Mouse (Mus musculus) kidney, postnatal 0 days (tissue): ENCODE measurements at regions not wholly inside any gene's neighbourhood (a gene's known extent, or its start where the extent isn't known, plus 50 kb on each side); places are given as distances from the start of the nearest gene placed in this dataset.

Experiments used
- ATAC-seq: fragments of 200-750 bp; cut with Nextera tagmentation; replicated peaks from 2 replicates; pipeline ENCODE4 v1.8.0; 2017; ENCODE audit warnings: low read depth, moderate number of reproducible peaks, moderate TSS enrichment, moderate library complexity; ENCODE audit not compliant: low FRiP score
- DNase-seq: peaks from one replicate; pipeline ENCODE4 v3.0.0-alpha.2; 2016; ENCODE audit warnings: low spot score
- H3K27ac ChIP-seq: fragments of 300-500 bp; sonication (generic); 2 replicates; pipeline ENCODE4 v1.5.1; 2014; ENCODE audit warnings: mild to moderate bottlenecking
- H3K27me3 ChIP-seq: fragments of 300-500 bp; sonication (generic); 2 replicates; pipeline ENCODE4 v1.6.1; 2014; ENCODE audit warnings: low read length, mixed read lengths; ENCODE audit not compliant: insufficient read depth
- H3K36me3 ChIP-seq: fragments of 300-500 bp; sonication (generic); 2 replicates; pipeline ENCODE4 v1.6.1; 2014; ENCODE audit warnings: low read length, mixed read lengths; ENCODE audit not compliant: insufficient read depth
- H3K4me1 ChIP-seq: fragments of 300-500 bp; sonication (generic); replicated peaks from 2 replicates; pipeline ENCODE4 v1.6.1; 2014; ENCODE audit warnings: antibody characterized with exemption, low read length, mixed read lengths; ENCODE audit not compliant: insufficient read depth
- H3K4me2 ChIP-seq: fragments of 300-500 bp; sonication (generic); 2 replicates; pipeline ENCODE4 v1.6.1; 2014; ENCODE audit warnings: mild to moderate bottlenecking, low read length, moderate library complexity, mixed read lengths
- H3K4me3 ChIP-seq: fragments of 300-500 bp; sonication (generic); replicated peaks from 2 replicates; pipeline ENCODE4 v1.5.1; 2014; ENCODE audit warnings: low read depth, low read length
- H3K9ac ChIP-seq: fragments of 300-500 bp; sonication (generic); 2 replicates; pipeline ENCODE4 v1.6.1; 2014; ENCODE audit warnings: low read depth, low read length
- H3K9me3 ChIP-seq: fragments of 300-500 bp; sonication (generic); replicated peaks from 2 replicates; pipeline ENCODE4 v1.6.1; 2016; ENCODE audit warnings: low read length, inconsistent platforms, mixed read lengths
- CTCF ChIP-seq: IDR thresholded peaks from 2 replicates; pipeline ENCODE4 v1.5.1; 2016; ENCODE audit warnings: antibody characterized with exemption, low read depth, mild to moderate bottlenecking, moderate library complexity
- WGBS: fragments of 180-500 bp; shearing (Covaris S2); extraction: QIAGEN DNeasy Blood & Tissue Kit; methylation state at CpG from one replicate; pipeline ENCODE4 v1.1.7; 2014; 5-methylcytosine and 5-hydroxymethylcytosine counted together

- WGBS, result 93% methylated on average over 7 of the region's 7 CpGs
- H3K4me3 ChIP-seq, result no peak overlapping the region
These were observed 189.4 kb downstream of the Kcnrg start for GRCm38 (mm10) chr14:61796671-61797070.

GRCm38 (mm10) chr14:61803421-61803925 is 196.2 kb downstream of the Kcnrg start:
- no peak for TF ChIP-seq CTCF
- 68% methylated on average over 1 of the region's 1 CpGs for WGBS
- H3K27ac ChIP-seq, result no peak overlapping the region
- DNase-seq, result no peak
- H3K4me1 ChIP-seq, result no peaks in the 10 kb centered on the region
- ATAC-seq, result no peak
- no peak overlapping the region for H3K9ac ChIP-seq
- no peak overlapping the region for H3K4me2 ChIP-seq
- no peak overlapping the region for H3K4me3 ChIP-seq
- no peaks in the 10 kb centered on the region for H3K9me3 ChIP-seq
- no peaks in the 10 kb centered on the region for H3K27me3 ChIP-seq
- H3K36me3 ChIP-seq, result no peaks in the 10 kb centered on the region

More at GRCm38 (mm10) chr14:61796671-61797070, 189.4 kb downstream of the Kcnrg start:
- Histone ChIP-seq H3K4me1 (no peaks in the 10 kb centered on the region), H3K9ac (no peak overlapping the region), H3K27ac (no peak overlapping the region), H3K9me3 (no peaks in the 10 kb centered on the region), H3K36me3 (no peaks in the 10 kb centered on the region), H3K4me2 (no peak overlapping the region), H3K27me3 (no peaks in the 10 kb centered on the region)
- ATAC-seq (no peak), DNase-seq (no peak)
- TF ChIP-seq CTCF, result no peak

GRCm38 (mm10) chr14:61805433-61805832 is 198.2 kb downstream of the Kcnrg start:
- 84% methylated on average over 2 of the region's 2 CpGs for WGBS

GRCm38 (mm10) chr14:61808193-61808592 is 200.9 kb downstream of the Kcnrg start:
- no peak for DNase-seq
- WGBS, result 54% methylated on average over 9 of the region's 9 CpGs
- Histone ChIP-seq H3K9me3 (no peaks in the 10 kb centered on the region), H3K27me3 (no peaks in the 10 kb centered on the region), H3K4me2 (no peak overlapping the region), H3K4me3 (no peak overlapping the region), H3K27ac (no peak overlapping the region), H3K9ac (no peak overlapping the region), H3K4me1 (no peaks in the 10 kb centered on the region; the same call in 1 of the 2 replicates), H3K36me3 (no peaks in the 10 kb centered on the region)
- TF ChIP-seq CTCF, result no peak
- no peak for ATAC-seq

More at GRCm38 (mm10) chr14:61805433-61805832, 198.2 kb downstream of the Kcnrg start:
- Histone ChIP-seq H3K27ac (no peak overlapping the region), H3K27me3 (no peaks in the 10 kb centered on the region), H3K9me3 (no peaks in the 10 kb centered on the region), H3K4me3 (no peak overlapping the region), H3K4me1 (no peaks in the 10 kb centered on the region; the same call in 1 of the 2 replicates), H3K36me3 (no peaks in the 10 kb centered on the region), H3K9ac (no peak overlapping the region), H3K4me2 (no peak overlapping the region)
- no peak for ATAC-seq
- no peak for TF ChIP-seq CTCF
- no peak for DNase-seq

GRCm38 (mm10) chr14:61809716-61810437 is 202.6 kb downstream of the Kcnrg start:
- Histone ChIP-seq H3K9ac (no peak overlapping the region), H3K27me3 (no peaks in the 10 kb centered on the region), H3K27ac (no peak overlapping the region), H3K4me1 (no peaks in the 10 kb centered on the region; the same call in 1 of the 2 replicates), H3K9me3 (no peaks in the 10 kb centered on the region), H3K4me2 (no peak overlapping the region), H3K4me3 (no peak overlapping the region), H3K36me3 (no peaks in the 10 kb centered on the region)
- 63% methylated on average over 10 of the region's 10 CpGs for WGBS
- TF ChIP-seq CTCF, result no peak
- no peak for DNase-seq
- ATAC-seq, result no peak

- no peaks in the 10 kb centered on the region for H3K9me3 ChIP-seq
- no peaks in the 10 kb centered on the region for H3K36me3 ChIP-seq
- H3K27ac ChIP-seq, result no peak overlapping the region
- DNase-seq, result no peak
- H3K4me2 ChIP-seq, result no peak overlapping the region
- H3K27me3 ChIP-seq, result no peaks in the 10 kb centered on the region
- no peaks in the 10 kb centered on the region; the same call in 1 of the 2 replicates for H3K4me1 ChIP-seq
- ATAC-seq, result no peak
- no peak overlapping the region for H3K4me3 ChIP-seq
- 57% methylated on average over 5 of the region's 5 CpGs for WGBS
- TF ChIP-seq CTCF, result no peak
- H3K9ac ChIP-seq, result no peak overlapping the region
These were observed 203.6 kb downstream of the Kcnrg start for GRCm38 (mm10) chr14:61810836-61811235.
